Mouse (Mus musculus): Measurements from ENCODE around the gene Chrm2.

Gene Chrm2

GRCm38 (mm10) chr6:36387612-36388400, at the start of gene Chrm2:
Gene Chrm2, plus strand, starts transcription at chr6:36388084.
- DNase-seq (ENCODE audit: low read depth, low spot score): no peak

GRCm38 (mm10) chr6:36373983-36374382, 13.9 kb upstream of the Chrm2 start:
- DNase-seq (ENCODE audit: low read depth, low spot score): no peak

GRCm38 (mm10) chr6:36377936-36378335, 9.9 kb upstream of the Chrm2 start:
- peak; percentile 19 for DNase-seq (ENCODE audit: low read depth, low spot score)

GRCm38 (mm10) chr6:36384102-36384501, 3.8 kb upstream of the Chrm2 start:
- no peak for DNase-seq (ENCODE audit: low read depth, low spot score)

GRCm38 (mm10) chr6:36388401-36389259, 746 bp downstream of the Chrm2 start:
- DNase-seq (ENCODE audit: low read depth, low spot score): no peak

- no peak for DNase-seq (ENCODE audit: low read depth, low spot score)
Observed at GRCm38 (mm10) chr6:36389260-36389965, 1.5 kb downstream of the Chrm2 start.

GRCm38 (mm10) chr6:36393705-36394104, 5.8 kb downstream of the Chrm2 start:
- DNase-seq (ENCODE audit: low read depth, low spot score): peak; percentile 9

GRCm38 (mm10) chr6:36405139-36405538, 17.3 kb downstream of the Chrm2 start:
- DNase-seq (ENCODE audit: low read depth, low spot score): no peak

- no peak for DNase-seq (ENCODE audit: low read depth, low spot score)
Observed at GRCm38 (mm10) chr6:36409016-36409415, 21.1 kb downstream of the Chrm2 start.

GRCm38 (mm10) chr6:36410057-36410456, 22.2 kb downstream of the Chrm2 start:
- DNase-seq (ENCODE audit: low read depth, low spot score): no peak

GRCm38 (mm10) chr6:36419716-36420115, 31.8 kb downstream of the Chrm2 start:
- no peak for DNase-seq (ENCODE audit: low read depth, low spot score)

- DNase-seq (ENCODE audit: low read depth, low spot score): no peak
Observed at GRCm38 (mm10) chr6:36437964-36438363, 50.1 kb downstream of the Chrm2 start.

GRCm38 (mm10) chr6:36439218-36439617, 51.3 kb downstream of the Chrm2 start:
- DNase-seq (ENCODE audit: low read depth, low spot score): no peak

GRCm38 (mm10) chr6:36451480-36451879, 63.6 kb downstream of the Chrm2 start:
- no peak for DNase-seq (ENCODE audit: low read depth, low spot score)

- DNase-seq (ENCODE audit: low read depth, low spot score): no peak
Observed at GRCm38 (mm10) chr6:36455071-36455470, 67.2 kb downstream of the Chrm2 start.

- no peak for DNase-seq (ENCODE audit: low read depth, low spot score)
Observed at GRCm38 (mm10) chr6:36457015-36457414, 69.1 kb downstream of the Chrm2 start.

GRCm38 (mm10) chr6:36464008-36464407, 76.1 kb downstream of the Chrm2 start:
- peak; percentile 7 for DNase-seq (ENCODE audit: low read depth, low spot score)

GRCm38 (mm10) chr6:36484132-36484665, 96.3 kb downstream of the Chrm2 start:
- DNase-seq (ENCODE audit: low read depth, low spot score): no peak

- DNase-seq (ENCODE audit: low read depth, low spot score): peak; percentile 4
Observed at GRCm38 (mm10) chr6:36507008-36507663, 119.3 kb downstream of the Chrm2 start.

- no peak for DNase-seq (ENCODE audit: low read depth, low spot score)
Observed at GRCm38 (mm10) chr6:36507946-36508345, 120.1 kb downstream of the Chrm2 start.

GRCm38 (mm10) chr6:36508469-36508868, 120.6 kb downstream of the Chrm2 start:
- no peak for DNase-seq (ENCODE audit: low read depth, low spot score)
